Mouse (Mus musculus): ENCODE measurements around the gene Yif1a. TPM values are rescaled to one million over a fixed set of nuclear protein-coding genes. Genes with fewer than 3 reads are reported as not detected.

The Yif1a gene
- total RNA-seq, 2 experiments from 2014 or later = 27.3 to 30.4 TPM

Other genes with a start within 250 kb of the Yif1a start
- gene Ccs, start 249.2 kb upstream of the Yif1a start, total RNA-seq (2021) = 10 to 100 TPM; 37.4 to 38.6 TPM
- 1 to 10 TPM; 2.4 to 2.9 TPM for gene Ccdc87, start 249.2 kb upstream of the Yif1a start, total RNA-seq (2021)
- 100 to 1,000 TPM in 1 of 2 experiments, 10 to 100 TPM in 1; 99.2 to 106 TPM for gene Ctsf, start 233.4 kb upstream of the Yif1a start, total RNA-seq (2021)
- 1 to 10 TPM; 3.1 to 3.9 TPM for gene Actn3, start 210.6 kb upstream of the Yif1a start, total RNA-seq (2021)
- gene Zdhhc24, start 209.9 kb upstream of the Yif1a start, total RNA-seq (2021) = 10 to 100 TPM; 22.7 to 27.8 TPM
- 10 to 100 TPM; 36.7 to 41.8 TPM for gene Bbs1, start 181.9 kb upstream of the Yif1a start, total RNA-seq (2021)
- gene Dpp3, start 160.3 kb upstream of the Yif1a start, total RNA-seq (2021) = 10 to 100 TPM; 62.2 to 67.0 TPM
- 10 to 100 TPM; 16.4 to 17.6 TPM for gene Peli3, start 145.4 kb upstream of the Yif1a start, total RNA-seq (2021)
- 10 to 100 TPM; 60.8 to 61.0 TPM for gene Mrpl11, start 126.4 kb upstream of the Yif1a start, total RNA-seq (2021)
- gene Npas4, start 98.2 kb upstream of the Yif1a start, total RNA-seq (2021) = 10 to 100 TPM in 1 of 2 experiments, 1 to 10 TPM in 1; 9.1 to 10.8 TPM
- gene Slc29a2, start 64.7 kb upstream of the Yif1a start, total RNA-seq (2021) = 10 to 100 TPM; 22.0 to 24.1 TPM
- gene B4gat1, start 49.7 kb upstream of the Yif1a start, total RNA-seq (2021) = 100 to 1,000 TPM; 133 to 136 TPM
- gene AC124502.3, start 49.6 kb upstream of the Yif1a start, total RNA-seq (2021) = 1 to 10 TPM; 6.3 to 7.0 TPM
- 1 to 10 TPM; 6.6 to 8.8 TPM for gene Brms1, start 47.2 kb upstream of the Yif1a start, total RNA-seq (2021)
- gene Rin1, start 38.1 kb upstream of the Yif1a start, total RNA-seq (2021) = 10 to 100 TPM; 16.9 to 24.1 TPM
- 10 to 100 TPM in 1 of 2 experiments, 1 to 10 TPM in 1; 9.5 to 12.2 TPM for gene Cd248, start 20.5 kb upstream of the Yif1a start, total RNA-seq (2021)
- gene Tmem151a, start 3.0 kb upstream of the Yif1a start, total RNA-seq (2021) = 100 to 1,000 TPM; 115 to 122 TPM
- gene Cnih2, start 10.0 kb downstream of the Yif1a start, total RNA-seq (2021) = 100 to 1,000 TPM; 379 to 384 TPM
- 100 to 1,000 TPM; 167 to 168 TPM for gene Rab1b, start 18.5 kb downstream of the Yif1a start, total RNA-seq (2021)
- 100 to 1,000 TPM; 186 to 195 TPM for gene Klc2, start 30.0 kb downstream of the Yif1a start, total RNA-seq (2021)
- 10 to 100 TPM; 77.2 to 77.9 TPM for gene Pacs1, start 184.6 kb downstream of the Yif1a start, total RNA-seq (2021)
- gene Sf3b2, start 206.9 kb downstream of the Yif1a start, total RNA-seq (2021) = 100 to 1,000 TPM; 185 to 193 TPM
- gene Gal3st3, start 209.8 kb downstream of the Yif1a start, total RNA-seq (2021) = 10 to 100 TPM; 84.1 to 90.3 TPM
- not detected for gene Catsper1, start 247.2 kb downstream of the Yif1a start, total RNA-seq (2021)

Data from left cerebral cortex, postnatal 10 days (tissue).